Mouse (Mus musculus): Measurements from ENCODE around the gene Zfp213. TPM values are rescaled to one million over a fixed set of nuclear protein-coding genes. Genes with fewer than 3 reads are reported as not detected.

Gene Zfp213
- polyA plus RNA-seq, 1 experiment from 2014 or later, result 21.7 TPM

- no peaks in the 10 kb centered on the region for H3K27me3 ChIP-seq (ENCODE audit: control insufficient read depth, insufficient read depth, low read depth, low read length)
- H3K9ac ChIP-seq (ENCODE audit: low read length), result no peak overlapping the region
- 54% methylated on average over 11 of the region's 11 CpGs for WGBS
- no peak overlapping the region for H3K4me2 ChIP-seq (ENCODE audit: low read depth, low read length)
- peaks cover 8% of the 10 kb centered on the region for H3K4me1 ChIP-seq (replicated peaks; ENCODE audit: control insufficient read depth, insufficient read depth, low read length)
- H3K36me3 ChIP-seq (ENCODE audit: control insufficient read depth, insufficient read depth, low read length), result peaks cover 31% of the 10 kb centered on the region
- no peaks in the 10 kb centered on the region for H3K9me3 ChIP-seq (ENCODE audit: control insufficient read depth, low read length)
- no peak overlapping the region for H3K27ac ChIP-seq (ENCODE audit: low read length)
- H3K4me3 ChIP-seq (ENCODE audit: low read length), result no peak overlapping the region
- ATAC-seq (ENCODE audit: low read depth), result no peak
Observed at GRCm38 (mm10) chr17:23559767-23560166, 4.3 kb downstream of the Zfp213 start.

- Histone ChIP-seq H3K9ac (ENCODE audit: low read length) (no peak overlapping the region), H3K4me1 (replicated peaks; ENCODE audit: control insufficient read depth, insufficient read depth, low read length) (peaks cover 7% of the 10 kb centered on the region), H3K27ac (ENCODE audit: low read length) (no peak overlapping the region), H3K4me3 (ENCODE audit: low read length) (no peak overlapping the region), H3K36me3 (ENCODE audit: control insufficient read depth, insufficient read depth, low read length) (peaks cover 25% of the 10 kb centered on the region), H3K4me2 (ENCODE audit: low read depth, low read length) (no peak overlapping the region), H3K9me3 (ENCODE audit: control insufficient read depth, low read length) (no peaks in the 10 kb centered on the region), H3K27me3 (ENCODE audit: control insufficient read depth, insufficient read depth, low read depth, low read length) (no peaks in the 10 kb centered on the region)
- 75% methylated on average over 7 of the region's 7 CpGs for WGBS
- ATAC-seq (ENCODE audit: low read depth), result no peak
Observed at GRCm38 (mm10) chr17:23555243-23555916, 8.7 kb downstream of the Zfp213 start.

- Histone ChIP-seq H3K9me3 (ENCODE audit: control insufficient read depth, low read length) (no peaks in the 10 kb centered on the region), H3K4me3 (ENCODE audit: low read length) (no peak overlapping the region), H3K9ac (ENCODE audit: low read length) (no peak overlapping the region), H3K4me2 (ENCODE audit: low read depth, low read length) (no peak overlapping the region), H3K36me3 (ENCODE audit: control insufficient read depth, insufficient read depth, low read length) (peaks cover 23% of the 10 kb centered on the region), H3K4me1 (replicated peaks; ENCODE audit: control insufficient read depth, insufficient read depth, low read length) (peaks cover 7% of the 10 kb centered on the region), H3K27ac (ENCODE audit: low read length) (no peak overlapping the region), H3K27me3 (ENCODE audit: control insufficient read depth, insufficient read depth, low read depth, low read length) (no peaks in the 10 kb centered on the region)
- ATAC-seq (ENCODE audit: low read depth), result no peak
Observed at GRCm38 (mm10) chr17:23554321-23554720, 9.7 kb downstream of the Zfp213 start.

GRCm38 (mm10) chr17:23553634-23554120 lies 10.4 kb downstream of the Zfp213 start:
- Histone ChIP-seq H3K9ac (ENCODE audit: low read length) (no peak overlapping the region), H3K4me2 (ENCODE audit: low read depth, low read length) (no peak overlapping the region), H3K4me1 (replicated peaks; ENCODE audit: control insufficient read depth, insufficient read depth, low read length) (peaks cover 11% of the 10 kb centered on the region), H3K4me3 (ENCODE audit: low read length) (no peak overlapping the region), H3K27ac (ENCODE audit: low read length) (no peak overlapping the region), H3K9me3 (ENCODE audit: control insufficient read depth, low read length) (no peaks in the 10 kb centered on the region), H3K36me3 (ENCODE audit: control insufficient read depth, insufficient read depth, low read length) (peaks cover 21% of the 10 kb centered on the region), H3K27me3 (ENCODE audit: control insufficient read depth, insufficient read depth, low read depth, low read length) (no peaks in the 10 kb centered on the region)
- ATAC-seq (ENCODE audit: low read depth), result no peak
- WGBS, result 83% methylated on average over 1 of the region's 1 CpGs

GRCm38 (mm10) chr17:23552896-23553633 lies 11.0 kb downstream of the Zfp213 start:
- Histone ChIP-seq H3K9ac (ENCODE audit: low read length) (no peak overlapping the region), H3K4me1 (replicated peaks; ENCODE audit: control insufficient read depth, insufficient read depth, low read length) (peaks cover 11% of the 10 kb centered on the region), H3K27me3 (ENCODE audit: control insufficient read depth, insufficient read depth, low read depth, low read length) (no peaks in the 10 kb centered on the region), H3K36me3 (ENCODE audit: control insufficient read depth, insufficient read depth, low read length) (peaks cover 16% of the 10 kb centered on the region), H3K4me3 (ENCODE audit: low read length) (no peak overlapping the region), H3K4me2 (ENCODE audit: low read depth, low read length) (no peak overlapping the region), H3K9me3 (ENCODE audit: control insufficient read depth, low read length) (no peaks in the 10 kb centered on the region), H3K27ac (ENCODE audit: low read length) (no peak overlapping the region)
- WGBS, result 83% methylated on average over 8 of the region's 8 CpGs
- ATAC-seq (ENCODE audit: low read depth), result no peak

- Histone ChIP-seq H3K9ac (ENCODE audit: low read length) (no peak overlapping the region), H3K9me3 (ENCODE audit: control insufficient read depth, low read length) (no peaks in the 10 kb centered on the region), H3K36me3 (ENCODE audit: control insufficient read depth, insufficient read depth, low read length) (peaks cover 5% of the 10 kb centered on the region; the same call in 1 of the 2 replicates), H3K4me3 (ENCODE audit: low read length) (no peak overlapping the region), H3K4me2 (ENCODE audit: low read depth, low read length) (no peak overlapping the region), H3K27ac (ENCODE audit: low read length) (no peak overlapping the region), H3K27me3 (ENCODE audit: control insufficient read depth, insufficient read depth, low read depth, low read length) (no peaks in the 10 kb centered on the region), H3K4me1 (replicated peaks; ENCODE audit: control insufficient read depth, insufficient read depth, low read length) (peaks cover 11% of the 10 kb centered on the region)
- ATAC-seq (ENCODE audit: low read depth), result no peak
- WGBS, result 50% methylated on average over 5 of the region's 5 CpGs
Observed at GRCm38 (mm10) chr17:23551963-23552362, 12.1 kb downstream of the Zfp213 start.

GRCm38 (mm10) chr17:23551416-23551815 lies 12.6 kb downstream of the Zfp213 start:
- Histone ChIP-seq H3K9ac (ENCODE audit: low read length) (peak overlapping the region; percentile 67), H3K36me3 (ENCODE audit: control insufficient read depth, insufficient read depth, low read length) (0 out of 2 replicates have a peak, but pooled peaks cover 5% of the 10 kb centered on the region), H3K4me2 (ENCODE audit: low read depth, low read length) (peak overlapping the region; percentile 82), H3K4me1 (replicated peaks; ENCODE audit: control insufficient read depth, insufficient read depth, low read length) (peaks cover 11% of the 10 kb centered on the region), H3K9me3 (ENCODE audit: control insufficient read depth, low read length) (no peaks in the 10 kb centered on the region), H3K27ac (ENCODE audit: low read length) (peak overlapping the region; percentile 70), H3K27me3 (ENCODE audit: control insufficient read depth, insufficient read depth, low read depth, low read length) (no peaks in the 10 kb centered on the region), H3K4me3 (ENCODE audit: low read length) (peak overlapping the region; percentile 57)
- ATAC-seq (ENCODE audit: low read depth), result no peak

- 0 out of 2 replicates have a peak, but pooled peaks cover under 1% of the 10 kb centered on the region for H3K36me3 ChIP-seq (ENCODE audit: control insufficient read depth, insufficient read depth, low read length)
- H3K27ac ChIP-seq (ENCODE audit: low read length), result peak overlapping the region; percentile 70
- H3K4me2 ChIP-seq (ENCODE audit: low read depth, low read length), result peak overlapping the region; percentile 82
- ATAC-seq (ENCODE audit: low read depth), result peak; percentile 20
- WGBS, result under 1% methylated on average over 15 of the region's 15 CpGs
- peaks cover 11% of the 10 kb centered on the region for H3K4me1 ChIP-seq (replicated peaks; ENCODE audit: control insufficient read depth, insufficient read depth, low read length)
- no peaks in the 10 kb centered on the region for H3K9me3 ChIP-seq (ENCODE audit: control insufficient read depth, low read length)
- peak overlapping the region; percentile 57 for H3K4me3 ChIP-seq (ENCODE audit: low read length)
- H3K9ac ChIP-seq (ENCODE audit: low read length), result peak overlapping the region; percentile 67
- no peaks in the 10 kb centered on the region for H3K27me3 ChIP-seq (ENCODE audit: control insufficient read depth, insufficient read depth, low read depth, low read length)
Observed at GRCm38 (mm10) chr17:23550856-23551255, 13.2 kb downstream of the Zfp213 start.

- Histone ChIP-seq H3K4me2 (ENCODE audit: low read depth, low read length) (peak overlapping the region; percentile 82), H3K36me3 (ENCODE audit: control insufficient read depth, insufficient read depth, low read length) (no peaks in the 10 kb centered on the region), H3K4me1 (replicated peaks; ENCODE audit: control insufficient read depth, insufficient read depth, low read length) (peaks cover 11% of the 10 kb centered on the region), H3K27ac (ENCODE audit: low read length) (peak overlapping the region; percentile 70), H3K9ac (ENCODE audit: low read length) (peak overlapping the region; percentile 67), H3K9me3 (ENCODE audit: control insufficient read depth, low read length) (no peaks in the 10 kb centered on the region), H3K4me3 (ENCODE audit: low read length) (peak overlapping the region; percentile 57), H3K27me3 (ENCODE audit: control insufficient read depth, insufficient read depth, low read depth, low read length) (no peaks in the 10 kb centered on the region)
- WGBS, result 1% methylated on average over 22 of the region's 22 CpGs
- ATAC-seq (ENCODE audit: low read depth), result peak; percentile 73
Observed at GRCm38 (mm10) chr17:23550188-23550791, 13.7 kb downstream of the Zfp213 start.
